Mouse (Mus musculus): Measurements from ENCODE around the gene Ctla4.
A peak's percentile ranks its signal among the peaks of the same experiment; 100 is the strongest.

DNA sequence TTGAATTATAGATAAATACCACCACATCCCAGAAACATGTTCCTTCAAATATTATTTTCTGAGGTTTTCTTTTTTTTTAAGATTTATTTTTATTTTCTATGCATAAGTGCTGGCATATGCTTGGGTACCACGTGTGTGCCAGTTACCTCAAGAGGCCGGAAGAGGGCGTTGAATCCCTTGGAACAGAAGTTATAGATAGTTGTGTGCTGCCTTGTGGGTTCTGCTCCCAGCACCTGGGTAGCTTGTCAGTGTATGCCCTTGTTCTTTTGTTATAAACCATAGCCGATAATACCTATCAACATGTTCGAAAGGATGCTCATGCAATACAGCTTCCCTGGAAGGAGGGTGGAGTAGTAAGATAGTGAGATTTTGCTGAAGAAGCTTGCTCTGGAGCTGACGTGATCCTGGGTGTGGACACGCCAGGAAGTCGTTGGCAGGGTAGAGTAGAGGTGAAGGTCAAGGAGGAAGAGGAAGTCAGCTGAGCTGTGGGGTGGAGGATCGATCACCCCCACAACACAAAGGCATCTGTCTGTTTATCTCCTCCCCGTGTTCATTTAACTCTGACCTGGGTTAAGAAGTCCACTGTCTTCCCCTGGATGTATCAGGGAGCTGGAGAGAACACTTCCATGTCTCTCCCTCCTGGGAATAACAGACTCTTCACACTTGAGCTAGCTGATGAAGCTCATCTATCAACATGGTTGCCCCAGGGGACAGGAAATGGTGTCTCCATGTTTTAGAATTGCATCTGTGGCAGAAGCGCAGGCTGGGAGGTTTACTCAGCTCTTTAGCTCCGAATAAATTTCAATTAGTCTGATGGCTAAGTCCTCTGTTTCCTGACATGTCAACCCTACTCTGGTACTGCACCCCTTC lies 29.2 kb upstream of the Ctla4 start:
- TF ChIP-seq POLR2A (IDR thresholded peaks at IDR 0.05; ENCODE audit: extremely low read depth, insufficient read depth, low read length) (no peak), CTCF (IDR thresholded peaks at IDR 0.05; ENCODE audit: extremely low read depth, insufficient read depth, low read length) (0 out of 2 replicates have a peak, but pooled peaks have one; percentile 3)

Data from cortical plate, adult 2 months (tissue).